Mouse (Mus musculus) urinary bladder, postnatal 14 days (tissue): ENCODE measurements around the gene Kmt5c.

Experiments used
- DNase-seq: peaks from one replicate; pipeline ENCODE4 v3.0.0; 2021; ENCODE audit warnings: low spot score

Kmt5c gene

GRCm38 (mm10) chr7:4739544-4740275 lies at the start of gene Kmt5c:
TSS of gene Kmt5c (plus strand) at chr7:4740115.
- peak; percentile 98 for DNase-seq

- DNase-seq: peak; percentile 67
These were observed 49.5 kb upstream of the Kmt5c start, which contains the start of gene Brsk1 for GRCm38 (mm10) chr7:4690387-4690786. TSS of gene Brsk1 (plus strand) at chr7:4690604.

GRCm38 (mm10) chr7:4690951-4691653 lies 48.8 kb upstream of the Kmt5c start:
- no peak for DNase-seq

GRCm38 (mm10) chr7:4693004-4693403 lies 46.9 kb upstream of the Kmt5c start:
- DNase-seq: no peak

- no peak for DNase-seq
These were observed 37.6 kb upstream of the Kmt5c start for GRCm38 (mm10) chr7:4702334-4702733.

GRCm38 (mm10) chr7:4703195-4703594 lies 36.7 kb upstream of the Kmt5c start:
- DNase-seq: no peak

- peak; percentile 22 for DNase-seq
These were observed 34.8 kb upstream of the Kmt5c start for GRCm38 (mm10) chr7:4705098-4705497.

- DNase-seq: no peak
These were observed 27.3 kb upstream of the Kmt5c start for GRCm38 (mm10) chr7:4712594-4712993.

GRCm38 (mm10) chr7:4716955-4717354 lies 23.0 kb upstream of the Kmt5c start:
- DNase-seq: no peak

- DNase-seq: no peak
These were observed 20.6 kb upstream of the Kmt5c start for GRCm38 (mm10) chr7:4719276-4719675.

- no peak for DNase-seq
These were observed 16.4 kb upstream of the Kmt5c start for GRCm38 (mm10) chr7:4723508-4723907.

- no peak for DNase-seq
These were observed 15.6 kb upstream of the Kmt5c start for GRCm38 (mm10) chr7:4724359-4724758.

- no peak for DNase-seq
These were observed 14.7 kb upstream of the Kmt5c start, which contains the start of gene Tmem150b for GRCm38 (mm10) chr7:4725169-4725568. TSS of gene Tmem150b (minus strand) at chr7:4725249.

- no peak for DNase-seq
These were observed 8.8 kb upstream of the Kmt5c start for GRCm38 (mm10) chr7:4731090-4731489.

GRCm38 (mm10) chr7:4732968-4733392 lies 6.9 kb upstream of the Kmt5c start:
- DNase-seq: no peak

- no peak for DNase-seq
These were observed 823 bp upstream of the Kmt5c start for GRCm38 (mm10) chr7:4739041-4739543.

- no peak for DNase-seq
These were observed 403 bp downstream of the Kmt5c start for GRCm38 (mm10) chr7:4740309-4740727.

- peak; percentile 61 for DNase-seq
These were observed 1.2 kb downstream of the Kmt5c start for GRCm38 (mm10) chr7:4741151-4741550.

GRCm38 (mm10) chr7:4741672-4742481 lies 2.0 kb downstream of the Kmt5c start:
- no peak for DNase-seq

- no peak for DNase-seq
These were observed 2.5 kb downstream of the Kmt5c start for GRCm38 (mm10) chr7:4742482-4742819.

GRCm38 (mm10) chr7:4743354-4743753 lies 3.4 kb downstream of the Kmt5c start:
- no peak for DNase-seq

- no peak for DNase-seq
These were observed 5.0 kb downstream of the Kmt5c start for GRCm38 (mm10) chr7:4744886-4745285.
